In the genomic region with DNA sequence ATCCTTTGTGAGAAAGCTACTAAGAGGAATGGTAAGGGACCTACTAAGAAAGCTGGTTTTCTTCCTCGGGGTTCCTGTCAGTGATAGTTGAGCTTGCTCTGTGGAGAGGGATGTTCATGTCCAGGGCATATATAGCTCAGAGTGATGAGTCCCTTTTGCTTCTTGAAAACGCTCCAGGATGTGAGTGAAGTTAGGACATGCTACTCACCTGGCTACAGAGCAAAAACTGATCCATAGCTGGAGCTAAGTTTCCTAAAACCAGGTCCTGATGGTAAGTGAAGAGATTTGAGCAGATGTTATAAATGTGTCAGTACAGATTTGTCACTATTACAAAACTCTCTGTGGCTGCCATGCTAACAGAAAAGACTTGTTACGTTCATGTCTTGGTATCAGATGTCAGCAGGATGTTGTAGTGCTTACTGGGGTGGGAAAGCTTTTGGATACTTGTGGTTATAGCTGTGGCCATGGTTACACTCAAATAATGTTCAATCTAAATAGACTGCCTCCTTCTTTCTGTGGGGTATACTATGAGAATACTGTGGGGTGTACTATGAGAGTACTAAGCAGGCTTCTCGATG, we compare ENCODE assay signal across 18 mouse cellular contexts. TPM values are rescaled to one million over a fixed set of nuclear protein-coding genes. Genes with fewer than 3 reads are reported as not detected.
A peak's percentile ranks its signal among the peaks of the same experiment; 100 is the strongest.
DNase-seq lines count a peak whose midpoint lies in the region; ATAC-seq and TF ChIP-seq lines count a peak whose summit lies in the region.
"Had no signal": no experiment of that assay in that cellular context is flagged by ENCODE, and none has a peak within 500 bp of the region (broad histone marks: within the 10 kb centered on the region; RNA-seq: fewer than 3 reads in every experiment).

No protein-coding gene starts in this region.

- no peak overlapping the region for H3K9ac ChIP-seq in liver, postnatal 0 days (replicated peaks)
- H3K9ac ChIP-seq in liver, embryonic 12.5 days = no peak overlapping the region
- H3K9ac ChIP-seq in kidney, embryonic 14.5 days (ENCODE audit: low read depth, low read length) = no peak overlapping the region
- H3K9ac ChIP-seq: forebrain, embryonic 13.5 days; kidney, embryonic 15.5 days had no signal

- H3K9me3 ChIP-seq in liver, postnatal 0 days (ENCODE audit: low read length) = no peaks in the 10 kb centered on the region
- no peaks in the 10 kb centered on the region for H3K9me3 ChIP-seq in liver, embryonic 12.5 days (replicated peaks)
- H3K9me3 ChIP-seq in kidney, embryonic 14.5 days (ENCODE audit: control insufficient read depth, low read length) = no peaks in the 10 kb centered on the region
- H3K9me3 ChIP-seq: forebrain, embryonic 13.5 days; kidney, embryonic 15.5 days; limb, embryonic 10.5 days had no signal

- H3K36me3 ChIP-seq in liver, postnatal 0 days (replicated peaks; ENCODE audit: insufficient read depth, low read length) = no peaks in the 10 kb centered on the region
- H3K36me3 ChIP-seq in liver, embryonic 12.5 days = no peaks in the 10 kb centered on the region
- no peaks in the 10 kb centered on the region for H3K36me3 ChIP-seq in myocyte (ENCODE audit: control insufficient read depth, insufficient read depth)
- H3K36me3 ChIP-seq in kidney, embryonic 14.5 days (ENCODE audit: control insufficient read depth, insufficient read depth, low read length) = no peaks in the 10 kb centered on the region
- H3K36me3 ChIP-seq: kidney, embryonic 15.5 days; limb, embryonic 10.5 days had no signal

- peak overlapping the region; percentile 40 for H3K4me2 ChIP-seq in liver, postnatal 0 days (ENCODE audit: low read depth, low read length)
- H3K4me2 ChIP-seq in liver, embryonic 12.5 days = no peak overlapping the region
- H3K4me2 ChIP-seq in myocyte (ENCODE audit: low read depth) = peak overlapping the region; percentile 10
- no peak overlapping the region for H3K4me2 ChIP-seq in kidney, embryonic 14.5 days (replicated peaks; ENCODE audit: low read depth, low read length)
- H3K4me2 ChIP-seq: forebrain, embryonic 13.5 days; heart, embryonic 11.5 days; kidney, embryonic 15.5 days; liver, embryonic 11.5 days had no signal

- TF ChIP-seq POLR2A in myocyte (IDR thresholded peaks at IDR 0.05; ENCODE audit: insufficient read length, low read depth) = no peak

- no peaks in the 10 kb centered on the region for H3K79me2 ChIP-seq in myocyte (ENCODE audit: control insufficient read depth, insufficient read depth)

- 47% methylated on average over 4 of the region's 4 CpGs for WGBS in liver, postnatal 0 days (ENCODE audit: insufficient replicate concordance)
- WGBS in liver, embryonic 12.5 days (ENCODE audit: insufficient replicate concordance) = 56% methylated on average over 4 of the region's 4 CpGs
- WGBS in kidney, embryonic 14.5 days = 50% methylated on average over 4 of the region's 4 CpGs

- no peak overlapping the region for H3K27ac ChIP-seq in liver, postnatal 0 days (ENCODE audit: low read depth)
- no peak overlapping the region for H3K27ac ChIP-seq in liver, embryonic 12.5 days
- H3K27ac ChIP-seq in kidney, embryonic 14.5 days (ENCODE audit: low read depth, low read length) = no peak overlapping the region
- H3K27ac ChIP-seq: forebrain, embryonic 13.5 days; kidney, embryonic 15.5 days; limb, embryonic 10.5 days had no signal

- no peak overlapping the region for H3K4me3 ChIP-seq in liver, postnatal 0 days (ENCODE audit: low read depth, low read length)
- no peak overlapping the region for H3K4me3 ChIP-seq in liver, embryonic 12.5 days
- H3K4me3 ChIP-seq in myocyte = no peak overlapping the region
- no peak overlapping the region for H3K4me3 ChIP-seq in kidney, embryonic 14.5 days (ENCODE audit: low read length)
- H3K4me3 ChIP-seq: forebrain, embryonic 13.5 days; kidney, embryonic 15.5 days; limb, embryonic 10.5 days had no signal

- no peaks in the 10 kb centered on the region for H3K4me1 ChIP-seq in liver, postnatal 0 days (ENCODE audit: insufficient read depth)
- no peaks in the 10 kb centered on the region for H3K4me1 ChIP-seq in liver, embryonic 12.5 days
- H3K4me1 ChIP-seq in kidney, embryonic 14.5 days (ENCODE audit: control insufficient read depth, insufficient read depth, low read length) = no peaks in the 10 kb centered on the region
- H3K4me1 ChIP-seq: forebrain, embryonic 13.5 days; kidney, embryonic 15.5 days; limb, embryonic 10.5 days had no signal

- ATAC-seq in liver, postnatal 0 days = no peak
- no peak for ATAC-seq in liver, embryonic 12.5 days
- ATAC-seq in activated CD4-positive, CD25-positive, alpha-beta regulatory T cell, adult 4 months = peak; percentile 63
- no peak for ATAC-seq in kidney, embryonic 14.5 days (ENCODE audit: low FRiP score, low TSS enrichment)
- ATAC-seq: lung, postnatal 0 days; midbrain, embryonic 16.5 days had no signal

- DNase-seq in liver, postnatal 0 days = no peak
- DNase-seq in CD4-positive helper T cell, adult 2 months (ENCODE audit: low read depth, low spot score) = peak; percentile 79
- no peak for DNase-seq in testis, postnatal 14 days (ENCODE audit: low spot score)
- no peak for DNase-seq in right cerebral cortex, postnatal 36 days (ENCODE audit: low spot score in 2 of 2)
- DNase-seq: adrenal gland, postnatal 36 days; cerebellum, adult 9-10 months; gastrocnemius, postnatal 25 days had no signal

- no peak for TF ChIP-seq EP300 in liver, postnatal 0 days (IDR thresholded peaks at IDR 0.05; ENCODE audit: low read depth)

- no peak for TF ChIP-seq CTCF in liver, postnatal 0 days (IDR thresholded peaks at IDR 0.05; ENCODE audit: low read depth)

- H3ac ChIP-seq in myocyte (ENCODE audit: control insufficient read depth, insufficient read length) = no peak overlapping the region

- no peaks in the 10 kb centered on the region for H3K27me3 ChIP-seq in liver, postnatal 0 days (ENCODE audit: insufficient read depth, low read length)
- no peaks in the 10 kb centered on the region for H3K27me3 ChIP-seq in liver, embryonic 12.5 days (replicated peaks)
- H3K27me3 ChIP-seq in myocyte (ENCODE audit: control insufficient read depth, insufficient read depth, insufficient read length) = no peaks in the 10 kb centered on the region
- H3K27me3 ChIP-seq in kidney, embryonic 14.5 days (ENCODE audit: control insufficient read depth, insufficient read depth, low read length) = no peaks in the 10 kb centered on the region
- H3K27me3 ChIP-seq: forebrain, embryonic 13.5 days; kidney, embryonic 15.5 days had no signal

TF ChIP-seq in myocyte, 11 proteins besides CTCF, POLR2A, EP300 and RAD21:
- TF ChIP-seq TCF3 (IDR thresholded peaks at IDR 0.05; ENCODE audit: insufficient read length, low read depth) (no peak), MYOD1 (IDR thresholded peaks at IDR 0.05; ENCODE audit: control insufficient read depth in 1 of 3, insufficient read length in 2 of 3, low read depth in 2 of 3) (no peak), CEBPB (IDR thresholded peaks at IDR 0.05; ENCODE audit: insufficient read depth, poor library complexity, severe bottlenecking) (no peak), USF1 (IDR thresholded peaks at IDR 0.05; ENCODE audit: low read depth) (no peak), TCF12 (IDR thresholded peaks at IDR 0.05; ENCODE audit: insufficient read depth, poor library complexity, severe bottlenecking) (no peak), SRF (IDR thresholded peaks at IDR 0.05; ENCODE audit: control insufficient read depth, insufficient read length, low read depth) (no peak), MAX (IDR thresholded peaks at IDR 0.05; ENCODE audit: low read depth) (no peak), POLR2AphosphoS2 (IDR thresholded peaks at IDR 0.05; ENCODE audit: insufficient read length, low read depth) (no peak), REST (IDR thresholded peaks at IDR 0.05; ENCODE audit: insufficient read depth, insufficient read length) (no peak), E2F4 (IDR thresholded peaks at IDR 0.05; ENCODE audit: insufficient read depth) (no peak), MYOG (IDR thresholded peaks at IDR 0.05; ENCODE audit: control insufficient read depth in 1 of 3, insufficient read depth in 1 of 3, insufficient read length in 2 of 3, low read depth in 2 of 3) (no peak)

RNA-seq across cellular contexts. Expression of a gene that starts 0.4 kb away (rescaled TPM):
- polyA plus RNA-seq in liver, postnatal 0 days (2015; fragmentation: Nextera tagmentation; extraction: Ambion mirVana) = 0.62 and 0.87 TPM in 2 replicates
- polyA plus RNA-seq in liver, embryonic 12.5 days (2016; fragmentation: Nextera tagmentation; extraction: Ambion mirVana) = 0.36 and 0.44 TPM in 2 replicates
- polyA plus RNA-seq in activated CD4-positive, CD25-positive, alpha-beta regulatory T cell, adult 4 months (2017; shearing (Covaris generic)) = 10 to 100 TPM; 49.7 to 64.9 TPM
- polyA plus RNA-seq in myocyte (2012; fragmentation: generic; extraction: Trizol) = 0.02 TPM
- polyA plus RNA-seq in kidney, embryonic 14.5 days (2014; fragmentation: Nextera tagmentation; extraction: Ambion mirVana) = not detected in 2 replicates
- polyA plus RNA-seq: heart, embryonic 11.5 days had no signal

Comparison
In these comparisons a context has a peak if more than half of its experiments do, and no peak if none do; other contexts are left out.
1. H3K4me2 ChIP-seq: peak in liver, postnatal 0 days (single experiment) and myocyte (single experiment); none in liver, embryonic 12.5 days (single experiment) and kidney, embryonic 14.5 days (single experiment).
2. RNA of a gene that starts 0.4 kb away (polyA plus RNA-seq): 49.7 to 64.9 TPM in activated CD4-positive, CD25-positive, alpha-beta regulatory T cell, adult 4 months; 0.62 to 0.87 TPM in liver, postnatal 0 days, 0.36 to 0.44 TPM in liver, embryonic 12.5 days, 0.02 TPM in myocyte (single experiment) and not detected in kidney, embryonic 14.5 days; every median in the first group is over 10 times any median in the second.